Mouse (Mus musculus): ENCODE data around the gene Senp8. TPM values are rescaled to one million over a fixed set of nuclear protein-coding genes. Genes with fewer than 3 reads are reported as not detected.

Gene Senp8
- polyA plus RNA-seq, 1 experiment from 2014 or later = 21.7 TPM

- no peak overlapping the region for H3K27ac ChIP-seq (replicated peaks)
- 81% methylated on average over 6 of the region's 6 CpGs for WGBS
- H3K4me1 ChIP-seq = no peaks in the 10 kb centered on the region
- H3K9me3 ChIP-seq (replicated peaks) = no peaks in the 10 kb centered on the region
- H3K36me3 ChIP-seq = no peaks in the 10 kb centered on the region
- no peaks in the 10 kb centered on the region for H3K27me3 ChIP-seq (ENCODE audit: low read depth, poor library complexity, severe bottlenecking)
- no peak overlapping the region for H3K4me3 ChIP-seq
- DNase-seq (ENCODE audit: low spot score) = no peak
Measured at GRCm38 (mm10) chr9:59703099-59703498, 47.4 kb downstream of the Senp8 start.

GRCm38 (mm10) chr9:59701094-59701493 lies 49.4 kb downstream of the Senp8 start:
- no peak overlapping the region for H3K27ac ChIP-seq (replicated peaks)
- H3K4me1 ChIP-seq = no peaks in the 10 kb centered on the region
- H3K27me3 ChIP-seq (ENCODE audit: low read depth, poor library complexity, severe bottlenecking) = no peaks in the 10 kb centered on the region
- no peaks in the 10 kb centered on the region for H3K36me3 ChIP-seq
- H3K9me3 ChIP-seq (replicated peaks) = no peaks in the 10 kb centered on the region
- WGBS = 88% methylated on average over 7 of the region's 7 CpGs
- no peak overlapping the region for H3K4me3 ChIP-seq
- no peak for DNase-seq (ENCODE audit: low spot score)

GRCm38 (mm10) chr9:59696381-59696780 lies 54.1 kb downstream of the Senp8 start:
- Histone ChIP-seq H3K4me3 (no peak overlapping the region), H3K36me3 (no peaks in the 10 kb centered on the region), H3K4me1 (peaks cover 23% of the 10 kb centered on the region), H3K27ac (replicated peaks) (no peak overlapping the region), H3K27me3 (ENCODE audit: low read depth, poor library complexity, severe bottlenecking) (peaks cover 10% of the 10 kb centered on the region), H3K9me3 (replicated peaks) (no peaks in the 10 kb centered on the region)
- DNase-seq (ENCODE audit: low spot score) = no peak
- WGBS = 76% methylated on average over 3 of the region's 3 CpGs

GRCm38 (mm10) chr9:59695451-59695813 lies 55.1 kb downstream of the Senp8 start:
- Histone ChIP-seq H3K4me3 (no peak overlapping the region), H3K27ac (replicated peaks) (no peak overlapping the region; the same call in 1 of the 2 replicates), H3K27me3 (ENCODE audit: low read depth, poor library complexity, severe bottlenecking) (peaks cover 17% of the 10 kb centered on the region), H3K9me3 (replicated peaks) (no peaks in the 10 kb centered on the region), H3K4me1 (peaks cover 23% of the 10 kb centered on the region), H3K36me3 (no peaks in the 10 kb centered on the region)
- DNase-seq (ENCODE audit: low spot score) = no peak
- WGBS = 57% methylated on average over 3 of the region's 3 CpGs

GRCm38 (mm10) chr9:59694571-59695450 lies 55.7 kb downstream of the Senp8 start:
- Histone ChIP-seq H3K36me3 (no peaks in the 10 kb centered on the region), H3K27me3 (ENCODE audit: low read depth, poor library complexity, severe bottlenecking) (peaks cover 17% of the 10 kb centered on the region), H3K4me3 (no peak overlapping the region), H3K4me1 (peaks cover 23% of the 10 kb centered on the region), H3K9me3 (replicated peaks) (no peaks in the 10 kb centered on the region), H3K27ac (replicated peaks) (no peak overlapping the region)
- DNase-seq (ENCODE audit: low spot score) = no peak
- 63% methylated on average over 16 of the region's 16 CpGs for WGBS

- Histone ChIP-seq H3K36me3 (no peaks in the 10 kb centered on the region), H3K27ac (replicated peaks) (peak overlapping the region; percentile 52; the same call in 1 of the 2 replicates), H3K4me1 (peaks cover 23% of the 10 kb centered on the region), H3K27me3 (ENCODE audit: low read depth, poor library complexity, severe bottlenecking) (peaks cover 17% of the 10 kb centered on the region), H3K4me3 (peak overlapping the region; percentile 49), H3K9me3 (replicated peaks) (no peaks in the 10 kb centered on the region)
- WGBS = 38% methylated on average over 9 of the region's 9 CpGs
- no peak for DNase-seq (ENCODE audit: low spot score)
Measured at GRCm38 (mm10) chr9:59692145-59692544, 58.4 kb downstream of the Senp8 start.

- no peaks in the 10 kb centered on the region for H3K9me3 ChIP-seq (replicated peaks)
- H3K4me1 ChIP-seq = peaks cover 23% of the 10 kb centered on the region
- no peaks in the 10 kb centered on the region for H3K36me3 ChIP-seq
- H3K27me3 ChIP-seq (ENCODE audit: low read depth, poor library complexity, severe bottlenecking) = peaks cover 17% of the 10 kb centered on the region
- H3K27ac ChIP-seq (replicated peaks) = peak overlapping the region; percentile 52
- H3K4me3 ChIP-seq = peak overlapping the region; percentile 49
- 5% methylated on average over 23 of the region's 23 CpGs for WGBS
- DNase-seq (ENCODE audit: low spot score) = peak; percentile 38
Measured at GRCm38 (mm10) chr9:59691635-59692094, 58.8 kb downstream of the Senp8 start.

GRCm38 (mm10) chr9:59687416-59688046 lies 63.0 kb downstream of the Senp8 start:
- WGBS = 38% methylated on average over 6 of the region's 6 CpGs
- H3K9me3 ChIP-seq (replicated peaks) = no peaks in the 10 kb centered on the region
- H3K27me3 ChIP-seq (ENCODE audit: low read depth, poor library complexity, severe bottlenecking) = peaks cover 21% of the 10 kb centered on the region
- no peak for DNase-seq (ENCODE audit: low spot score)
- peaks cover 11% of the 10 kb centered on the region for H3K4me1 ChIP-seq
- no peak overlapping the region for H3K4me3 ChIP-seq
- no peak overlapping the region for H3K27ac ChIP-seq (replicated peaks)
- no peaks in the 10 kb centered on the region for H3K36me3 ChIP-seq

Other genes with a start within 250 kb of the Senp8 start
- gene Hexa, start 211.2 kb downstream of the Senp8 start, polyA plus RNA-seq (2016; fragmentation: Nextera tagmentation; extraction: Ambion mirVana) = 50.4 and 51.2 TPM in 2 replicates
- gene Tmem202, start 210.9 kb downstream of the Senp8 start, polyA plus RNA-seq (2016; fragmentation: Nextera tagmentation; extraction: Ambion mirVana) = 0.09 and 0.12 TPM in 2 replicates
- gene Celf6, start 172.8 kb downstream of the Senp8 start, polyA plus RNA-seq (2016; fragmentation: Nextera tagmentation; extraction: Ambion mirVana) = 4.4 and 8.2 TPM in 2 replicates
- gene Parp6, start 133.4 kb downstream of the Senp8 start, polyA plus RNA-seq (2016; fragmentation: Nextera tagmentation; extraction: Ambion mirVana) = 46.5 and 70.8 TPM in 2 replicates
- 2,767 and 3,271 TPM in 2 replicates for gene Pkm, start 94.3 kb downstream of the Senp8 start, polyA plus RNA-seq (2016; fragmentation: Nextera tagmentation; extraction: Ambion mirVana)
- gene Gramd2, start 70.6 kb downstream of the Senp8 start, polyA plus RNA-seq (2016; fragmentation: Nextera tagmentation; extraction: Ambion mirVana) = 0.11 and 0.14 TPM in 2 replicates
- 10.4 and 12.6 TPM in 2 replicates for gene Myo9a, start 186 bp upstream of the Senp8 start, polyA plus RNA-seq (2016; fragmentation: Nextera tagmentation; extraction: Ambion mirVana)
- 0.06 TPM in 1 of 2 replicates, not detected in the other for gene Nr2e3, start 209.9 kb upstream of the Senp8 start, polyA plus RNA-seq (2016; fragmentation: Nextera tagmentation; extraction: Ambion mirVana)

All from midbrain, embryonic 10.5 days (tissue).